Mouse (Mus musculus) spleen, adult 18-20 months (tissue): ENCODE measurements around the gene Grik1.

Experiments
- DNase-seq, 2 experiments: peaks; one replicate each; pipeline ENCODE4 v3.0.0; 2022; ENCODE audit warnings: mixed read lengths in 2 of 2

Gene Grik1

GRCm38 (mm10) chr16:87848799-87849198, 441.3 kb downstream of the Grik1 start:
- DNase-seq = no peak
